8 mouse cellular contexts compared by ENCODE assay signal in genomic region chr8:123884721-123885565, GRCm38 (mm10). TPM values are rescaled to one million over a fixed set of nuclear protein-coding genes. Genes with fewer than 3 reads are reported as not detected.
DNase-seq lines count a peak whose midpoint lies in the region; ATAC-seq and TF ChIP-seq lines count a peak whose summit lies in the region.

No protein-coding gene starts in this region.

- peak; percentile 59; the same call in 1 of the 2 replicates for ATAC-seq in heart, embryonic 12.5 days (ENCODE audit: insufficient number of reproducible peaks, low FRiP score)

- H3K9me3 ChIP-seq in heart, embryonic 12.5 days (replicated peaks): no peaks in the 10 kb centered on the region

- WGBS in heart, embryonic 12.5 days: 11% methylated on average over 14 of the region's 14 CpGs

- no peak for DNase-seq in heart, adult 18-20 months
- peak; percentile 85 for DNase-seq in brain, embryonic 14.5 days (ENCODE audit: low read depth)
- DNase-seq in frontal cortex, postnatal 14 days (ENCODE audit: low spot score in 2 of 2): peak; percentile 71 to 76
- DNase-seq in left cerebral cortex, postnatal 10 days (ENCODE audit: extremely low spot score in 1 of 2, low spot score in 2 of 2): peak; percentile 69 to 80
- peak; percentile 91 for DNase-seq in right cerebral cortex, adult 18-20 months
- no peak for DNase-seq in thymus, postnatal 4 days
- DNase-seq in testis, postnatal 14 days (ENCODE audit: low spot score): no peak

- H3K4me2 ChIP-seq in heart, embryonic 12.5 days: peak overlapping the region; percentile 51

- H3K4me3 ChIP-seq in heart, embryonic 12.5 days: no peak overlapping the region

- no peak for TF ChIP-seq POLR2A in brain, embryonic 14.5 days (IDR thresholded peaks at IDR 0.05; ENCODE audit: borderline replicate concordance, extremely low read depth, insufficient read depth, insufficient read length, poor library complexity, severe bottlenecking)

- 0 out of 2 replicates have a peak overlapping the region, but pooled peaks have one; percentile 39 for H3K9ac ChIP-seq in heart, embryonic 12.5 days

- intact Hi-C loops in left cerebral cortex, postnatal 10 days (cut with DNase I): no loop called here

- H3K27me3 ChIP-seq in heart, embryonic 12.5 days (replicated peaks): peaks cover 30% of the 10 kb centered on the region

- no peak for TF ChIP-seq CTCF in brain, embryonic 14.5 days (IDR thresholded peaks at IDR 0.05; ENCODE audit: borderline replicate concordance, extremely low read depth, insufficient read depth, insufficient read length)

- H3K4me1 ChIP-seq in heart, embryonic 12.5 days (replicated peaks): peaks cover 28% of the 10 kb centered on the region

- H3K36me3 ChIP-seq in heart, embryonic 12.5 days: no peaks in the 10 kb centered on the region

- peak overlapping the region; percentile 63 for H3K27ac ChIP-seq in heart, embryonic 12.5 days (ENCODE audit: poor library complexity, severe bottlenecking)

RNA-seq across cellular contexts. Expression of gene Acta1, which starts 9.6 kb away (rescaled TPM):
- polyA plus RNA-seq in heart, embryonic 12.5 days (2016; fragmentation: Nextera tagmentation; extraction: Ambion mirVana): 481 and 483 TPM in 2 replicates
- total RNA-seq in heart, adult 18-20 months (2021): 100 to 1,000 TPM; 385 to 423 TPM
- polyA plus RNA-seq in brain, embryonic 14.5 days (2012; rRNA removed): 9.0 and 10.3 TPM in 2 replicates
- total RNA-seq in left cerebral cortex, postnatal 10 days (2021): 1 to 10 TPM; 7.1 to 8.7 TPM

RNA-seq across cellular contexts. Expression of gene Ccsap, which starts 24.9 kb away (rescaled TPM):
- polyA plus RNA-seq in heart, embryonic 12.5 days (2016; fragmentation: Nextera tagmentation; extraction: Ambion mirVana): 3.3 and 4.1 TPM in 2 replicates
- total RNA-seq in heart, adult 18-20 months (2021): under 1 TPM; 0.57 to 0.93 TPM
- 6.6 and 7.5 TPM in 2 replicates for polyA plus RNA-seq in brain, embryonic 14.5 days (2012; rRNA removed)
- 10 to 100 TPM; 54.9 to 57.0 TPM for total RNA-seq in left cerebral cortex, postnatal 10 days (2021)

Comparison
In these comparisons a context has a peak if more than half of its experiments do, and no peak if none do; other contexts are left out.
1. DNase-seq: peak in brain, embryonic 14.5 days (single experiment), frontal cortex, postnatal 14 days (2 of 2), left cerebral cortex, postnatal 10 days (2 of 2) and right cerebral cortex, adult 18-20 months (single experiment); none in heart, adult 18-20 months (0 of 2), thymus, postnatal 4 days (single experiment) and testis, postnatal 14 days (single experiment).
2. RNA of gene Acta1, which starts 9.6 kb away (total RNA-seq): 385 to 423 TPM in heart, adult 18-20 months; 7.1 to 8.7 TPM in left cerebral cortex, postnatal 10 days; every median in the first group is over 10 times any median in the second.
3. RNA of gene Ccsap, which starts 24.9 kb away (total RNA-seq): 54.9 to 57.0 TPM in left cerebral cortex, postnatal 10 days; 0.57 to 0.93 TPM in heart, adult 18-20 months; every median in the first group is over 10 times any median in the second.